Mouse (Mus musculus) limb, embryonic 14.5 days (tissue): ENCODE data around the gene Hacd4. TPM values are rescaled to one million over a fixed set of nuclear protein-coding genes. Genes with fewer than 3 reads are reported as not detected.
A peak's percentile ranks its signal among the peaks of the same experiment; 100 is the strongest.

Experiments
- ATAC-seq: fragments of 200-750 bp; cut with Nextera tagmentation; 2 replicates; pipeline ENCODE4 v1.8.0; 2017; ENCODE audit warnings: low read depth, moderate number of reproducible peaks, moderate TSS enrichment; ENCODE audit not compliant: low FRiP score
- DNase-seq: peaks from one replicate; pipeline ENCODE4 v3.0.0-alpha.2; 2015; ENCODE audit warnings: low spot score
- H3K27ac ChIP-seq: fragments of 300-500 bp; sonication (generic); replicated peaks from 2 replicates; pipeline ENCODE4 v1.5.1; 2014; ENCODE audit warnings: low read depth, mild to moderate bottlenecking, low read length, moderate library complexity, mixed read lengths
- H3K27me3 ChIP-seq: fragments of 300-500 bp; sonication (generic); 2 replicates; pipeline ENCODE4 v1.6.1; 2014; ENCODE audit warnings: low read length, mixed read lengths; ENCODE audit not compliant: control insufficient read depth, insufficient read depth
- H3K36me3 ChIP-seq: fragments of 300-500 bp; sonication (generic); 2 replicates; pipeline ENCODE4 v1.6.1; 2014; ENCODE audit warnings: mild to moderate bottlenecking, low read length, moderate library complexity, mixed read lengths; ENCODE audit not compliant: control insufficient read depth, insufficient read depth
- H3K4me1 ChIP-seq: fragments of 300-500 bp; sonication (generic); 2 replicates; pipeline ENCODE4 v1.6.1; 2014; ENCODE audit warnings: antibody characterized with exemption, low read length, mixed read lengths; ENCODE audit not compliant: control insufficient read depth, insufficient read depth
- H3K4me2 ChIP-seq: fragments of 300-500 bp; sonication (generic); replicated peaks from 2 replicates; pipeline ENCODE4 v1.6.1; 2014; ENCODE audit warnings: low read depth, mild to moderate bottlenecking, low read length, moderate library complexity; ENCODE audit not compliant: severe bottlenecking
- H3K4me3 ChIP-seq: fragments of 300-500 bp; sonication (generic); replicated peaks from 2 replicates; pipeline ENCODE4 v1.5.1; 2014; ENCODE audit warnings: low read length
- H3K9ac ChIP-seq: fragments of 300-500 bp; sonication (generic); 2 replicates; pipeline ENCODE4 v1.6.1; 2014; ENCODE audit warnings: mild to moderate bottlenecking, low read depth, low read length, moderate library complexity; ENCODE audit not compliant: severe bottlenecking
- H3K9me3 ChIP-seq: fragments of 300-500 bp; sonication (generic); 2 replicates; pipeline ENCODE4 v1.6.1; 2016; ENCODE audit warnings: low read length; ENCODE audit not compliant: control insufficient read depth
- POLR2A ChIP-seq: fragments of 200-500 bp; IDR thresholded peaks from 2 replicates; pipeline ENCODE4 v1.8.0; 2012; ENCODE audit warnings: inconsistent platforms, mild to moderate bottlenecking, moderate library complexity, borderline replicate concordance; ENCODE audit not compliant: insufficient read depth, insufficient read length; ENCODE audit errors: extremely low read depth
- WGBS: fragments of 180-500 bp; shearing (Covaris S2); extraction: QIAGEN DNeasy Blood & Tissue Kit; methylation state at CpG from one replicate; pipeline ENCODE4 v1.1.7; 2014; 5-methylcytosine and 5-hydroxymethylcytosine counted together
- polyA plus RNA-seq, 2 experiments: library from polyadenylated mRNA; depleted of rRNA in 1 of 2; stranded (reverse) in 1 of 2; unstranded in 1 of 2; fragments of >200 nt; fragmentation: Nextera tagmentation in 1 of 2; extraction: Ambion mirVana in 1 of 2; gene quantifications; 2 replicates each; pipeline versions ENCODE4 v1.2.1 to v1.2.3; 2012 to 2014

The Hacd4 gene
- polyA plus RNA-seq, 2 experiments, result 3.4 to 12.5 TPM

DNA sequence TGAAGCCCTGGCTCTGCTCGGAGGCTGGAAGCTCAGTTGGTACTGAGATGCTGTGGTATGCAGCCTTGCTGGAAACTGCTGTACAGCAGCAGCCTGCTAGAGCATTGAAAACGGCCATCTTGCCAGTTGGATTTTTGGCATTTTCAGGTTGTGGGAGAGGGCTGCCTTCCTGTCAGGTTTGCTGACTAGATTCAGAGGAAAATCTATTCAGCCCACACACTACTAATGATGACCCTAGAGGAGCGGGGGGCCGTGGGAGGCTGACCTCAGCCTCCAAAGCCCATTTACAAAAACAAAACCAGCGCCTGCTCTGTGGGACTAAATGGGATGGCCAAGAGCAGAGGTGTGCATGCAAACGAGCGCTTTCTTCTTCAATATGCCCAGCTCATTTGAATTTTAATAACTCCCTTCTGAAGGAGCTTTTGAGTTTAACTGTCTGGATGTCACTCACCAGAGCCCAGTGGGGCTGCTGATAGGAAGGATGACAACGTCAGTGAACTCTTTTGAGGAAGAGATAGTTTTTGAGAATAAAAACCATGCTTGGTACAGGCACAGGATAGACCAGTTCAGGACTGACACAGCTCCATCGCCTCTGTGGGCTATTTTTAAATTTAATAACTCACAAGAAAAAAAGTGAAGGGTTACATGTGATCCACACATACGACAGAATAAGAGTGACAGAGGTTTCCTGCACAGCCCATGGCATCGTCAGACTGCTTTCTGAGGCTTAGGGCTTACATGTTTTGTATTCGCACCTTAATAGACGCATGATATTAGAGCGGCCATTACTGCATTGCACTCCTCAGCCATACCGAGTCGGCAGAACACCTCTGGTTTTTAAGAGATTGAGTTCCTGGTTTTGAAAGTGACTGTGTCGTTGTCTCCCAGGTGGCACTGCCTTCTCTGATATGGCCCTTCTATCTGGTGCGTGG lies 66.2 kb downstream of the Hacd4 start:
- ATAC-seq, result no peak
- Histone ChIP-seq H3K4me2 (no peak overlapping the region), H3K36me3 (no peaks in the 10 kb centered on the region), H3K27ac (no peak overlapping the region), H3K4me1 (no peaks in the 10 kb centered on the region), H3K9me3 (no peaks in the 10 kb centered on the region), H3K9ac (no peak overlapping the region), H3K4me3 (no peak overlapping the region), H3K27me3 (no peaks in the 10 kb centered on the region)
- 81% methylated on average over 18 of the region's 18 CpGs for WGBS
- no peak for TF ChIP-seq POLR2A
- no peak for DNase-seq

DNA sequence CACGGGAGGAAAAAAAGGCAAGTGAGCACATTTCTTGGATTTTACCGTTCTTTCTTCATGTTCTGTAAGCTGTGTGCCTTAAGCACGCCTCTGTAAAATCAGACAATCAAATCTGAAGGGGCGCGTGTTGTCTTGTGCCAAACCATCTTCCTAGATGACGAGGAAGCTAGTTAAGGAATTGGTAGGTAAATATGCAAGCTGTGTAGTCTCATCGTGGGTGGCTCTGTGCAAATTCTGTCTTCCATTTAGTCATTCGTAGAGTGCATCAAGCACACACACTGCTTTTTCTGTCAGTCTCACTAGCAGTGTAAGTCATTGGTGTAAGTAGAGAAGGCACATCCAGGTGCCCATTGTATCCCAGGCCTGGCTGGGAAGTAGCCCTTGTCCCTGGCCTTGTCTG lies 67.9 kb downstream of the Hacd4 start:
- no peak for TF ChIP-seq POLR2A
- WGBS, result 60% methylated on average over 8 of the region's 8 CpGs
- H3K27me3 ChIP-seq, result no peaks in the 10 kb centered on the region
- H3K36me3 ChIP-seq, result no peaks in the 10 kb centered on the region
- ATAC-seq (no peak), DNase-seq (no peak)
- no peak overlapping the region for H3K27ac ChIP-seq
- H3K4me3 ChIP-seq, result no peak overlapping the region
- no peaks in the 10 kb centered on the region for H3K4me1 ChIP-seq
- no peak overlapping the region for H3K4me2 ChIP-seq
- no peaks in the 10 kb centered on the region for H3K9me3 ChIP-seq
- no peak overlapping the region for H3K9ac ChIP-seq

DNA sequence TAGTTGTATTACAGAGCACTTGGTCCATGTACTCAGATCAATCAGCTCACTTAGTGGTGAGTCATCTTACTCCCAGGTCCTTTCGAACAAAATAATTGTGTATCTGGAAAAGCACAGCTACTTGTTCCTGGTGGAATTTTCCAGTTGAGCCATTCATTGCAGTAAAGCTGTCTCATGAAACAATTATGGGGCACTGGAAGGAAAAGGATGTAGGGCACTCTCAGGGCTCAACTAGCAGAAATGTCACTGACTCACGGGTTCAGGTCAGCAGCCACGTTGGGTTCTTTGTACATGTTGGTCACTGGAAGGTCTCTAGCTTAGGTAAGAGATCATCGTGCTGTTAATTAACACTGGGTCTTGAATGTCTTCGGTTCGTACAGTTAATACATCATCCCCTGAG lies 68.8 kb downstream of the Hacd4 start:
- H3K9me3 ChIP-seq, result no peaks in the 10 kb centered on the region
- H3K4me2 ChIP-seq, result no peak overlapping the region
- H3K27ac ChIP-seq, result no peak overlapping the region
- H3K27me3 ChIP-seq, result no peaks in the 10 kb centered on the region
- DNase-seq (no peak), ATAC-seq (no peak)
- H3K9ac ChIP-seq, result no peak overlapping the region
- WGBS, result 77% methylated on average over 6 of the region's 6 CpGs
- no peak overlapping the region for H3K4me3 ChIP-seq
- no peaks in the 10 kb centered on the region for H3K36me3 ChIP-seq
- H3K4me1 ChIP-seq, result no peaks in the 10 kb centered on the region
- TF ChIP-seq POLR2A, result no peak

DNA sequence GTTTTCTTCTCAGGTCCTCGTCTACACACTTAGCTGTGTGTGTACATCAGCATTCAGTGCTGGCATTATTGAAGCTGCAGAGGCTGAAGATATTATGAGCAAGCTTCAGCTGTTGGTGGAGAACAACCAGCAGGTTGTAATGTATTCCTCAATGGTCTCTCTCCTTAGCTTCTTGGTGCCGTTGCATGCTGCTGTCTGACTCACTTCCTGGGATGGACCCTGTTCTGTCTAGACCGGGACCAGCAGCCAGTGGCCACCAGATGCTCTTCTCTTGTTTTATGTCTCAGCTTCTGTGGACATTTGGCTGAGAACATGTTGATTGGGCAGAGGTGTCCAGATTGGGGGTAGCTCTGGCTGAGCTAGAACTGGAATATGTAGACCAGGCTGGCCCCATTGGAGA lies 81.3 kb downstream of the Hacd4 start:
- 89% methylated on average over 3 of the region's 3 CpGs for WGBS
- Histone ChIP-seq H3K4me1 (no peaks in the 10 kb centered on the region), H3K9ac (no peak overlapping the region), H3K4me3 (no peak overlapping the region), H3K27me3 (no peaks in the 10 kb centered on the region), H3K9me3 (no peaks in the 10 kb centered on the region), H3K27ac (no peak overlapping the region), H3K4me2 (no peak overlapping the region), H3K36me3 (no peaks in the 10 kb centered on the region)
- ATAC-seq (no peak), DNase-seq (no peak)
- no peak for TF ChIP-seq POLR2A

DNA sequence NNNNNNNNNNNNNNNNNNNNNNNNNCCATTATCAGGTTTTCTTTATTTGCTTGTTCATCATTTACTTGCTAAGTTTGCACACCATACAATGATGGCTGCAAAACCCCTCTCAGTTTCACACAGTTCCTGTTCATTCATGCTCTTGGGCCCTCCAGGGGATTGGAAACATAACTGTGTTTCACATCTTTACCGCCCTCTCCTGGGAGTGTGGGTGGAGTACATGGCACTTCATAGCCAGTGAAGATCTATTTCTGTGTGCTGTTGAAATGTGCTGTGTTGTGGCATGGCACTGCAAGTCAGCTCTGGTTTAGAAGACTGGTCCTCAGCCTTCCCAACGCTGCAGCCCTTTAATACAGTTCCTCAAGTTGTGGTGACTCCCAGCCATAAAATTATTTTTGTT lies 82.1 kb downstream of the Hacd4 start:
- H3K36me3 ChIP-seq, result no peaks in the 10 kb centered on the region
- TF ChIP-seq POLR2A, result no peak
- ATAC-seq (no peak), DNase-seq (peak; percentile 30)
- H3K4me3 ChIP-seq, result no peak overlapping the region
- no peaks in the 10 kb centered on the region for H3K4me1 ChIP-seq
- H3K9ac ChIP-seq, result no peak overlapping the region
- no peak overlapping the region for H3K27ac ChIP-seq
- no peak overlapping the region for H3K4me2 ChIP-seq
- H3K27me3 ChIP-seq, result no peaks in the 10 kb centered on the region
- H3K9me3 ChIP-seq, result no peaks in the 10 kb centered on the region
- WGBS, result 63% methylated on average over 2 of the region's 2 CpGs
